Mouse (Mus musculus) spleen, adult 10 weeks (tissue): ENCODE data around the gene Hmgcs2. TPM values are rescaled to one million over a fixed set of nuclear protein-coding genes. Genes with fewer than 3 reads are reported as not detected.

ENCODE experiments used
- polyA plus RNA-seq: library from polyadenylated mRNA; stranded (reverse); fragments of 350-450 nt; fragmentation: Illumina TruSeq; extraction: RNeasy Lipid Tissue Mini Kit (QIAGEN cat#74804); gene quantifications from one replicate; pipeline ENCODE4 v1.2.3, GENCODE M21; 2015; ENCODE audit warnings: low replicate concordance; ENCODE audit not compliant: insufficient read depth

The Hmgcs2 gene
- polyA plus RNA-seq = 39.3 TPM

GRCm38 (mm10) chr3:98280204-98280932 lies at the start of gene Hmgcs2:
Hmgcs2 (plus strand) TSS chr3:98280435.

GRCm38 (mm10) chr3:98339706-98340109 lies 59.5 kb downstream of the Hmgcs2 start, which contains the start of gene Phgdh:
Phgdh (minus strand) TSS chr3:98339990.

Other genes with a start within 250 kb of the Hmgcs2 start
- 0.25 TPM for gene Adam30, start 119.8 kb upstream of the Hmgcs2 start, polyA plus RNA-seq
- gene Reg4, start 58.3 kb upstream of the Hmgcs2 start, polyA plus RNA-seq = not detected
- 27.4 TPM for gene Phgdh, start 59.6 kb downstream of the Hmgcs2 start, polyA plus RNA-seq
- gene Zfp697, start 102.0 kb downstream of the Hmgcs2 start, polyA plus RNA-seq = 1.3 TPM
- not detected for gene Gm4450, start 176.7 kb downstream of the Hmgcs2 start, polyA plus RNA-seq
- gene Hsd3b4, start 230.1 kb downstream of the Hmgcs2 start, polyA plus RNA-seq = not detected